Mouse (Mus musculus) left cerebral cortex, postnatal 10 days (tissue): Measurements from ENCODE around the gene Pinlyp. TPM values are rescaled to one million over a fixed set of nuclear protein-coding genes. Genes with fewer than 3 reads are reported as not detected.

Experiments
- DNase-seq, 2 experiments: peaks; one replicate each; pipeline ENCODE4 v3.0.0; 2021 to 2022; ENCODE audit warnings: low spot score in 2 of 2, mixed read lengths in 1 of 2; ENCODE audit errors: extremely low spot score in 1 of 2
- intact Hi-C: fragments of 180-260 bp; cut with DNase I; formaldehyde crosslinking; loops from one replicate; pipeline ENCODE4 v1.15.1; 2025
- total RNA-seq, 2 experiments: library from RNA; stranded (reverse); gene quantifications; 2 replicates each; pipeline ENCODE4 v1.2.3; 2021

The Pinlyp gene
- total RNA-seq, 2 experiments from 2014 or later = not detected

DNA sequence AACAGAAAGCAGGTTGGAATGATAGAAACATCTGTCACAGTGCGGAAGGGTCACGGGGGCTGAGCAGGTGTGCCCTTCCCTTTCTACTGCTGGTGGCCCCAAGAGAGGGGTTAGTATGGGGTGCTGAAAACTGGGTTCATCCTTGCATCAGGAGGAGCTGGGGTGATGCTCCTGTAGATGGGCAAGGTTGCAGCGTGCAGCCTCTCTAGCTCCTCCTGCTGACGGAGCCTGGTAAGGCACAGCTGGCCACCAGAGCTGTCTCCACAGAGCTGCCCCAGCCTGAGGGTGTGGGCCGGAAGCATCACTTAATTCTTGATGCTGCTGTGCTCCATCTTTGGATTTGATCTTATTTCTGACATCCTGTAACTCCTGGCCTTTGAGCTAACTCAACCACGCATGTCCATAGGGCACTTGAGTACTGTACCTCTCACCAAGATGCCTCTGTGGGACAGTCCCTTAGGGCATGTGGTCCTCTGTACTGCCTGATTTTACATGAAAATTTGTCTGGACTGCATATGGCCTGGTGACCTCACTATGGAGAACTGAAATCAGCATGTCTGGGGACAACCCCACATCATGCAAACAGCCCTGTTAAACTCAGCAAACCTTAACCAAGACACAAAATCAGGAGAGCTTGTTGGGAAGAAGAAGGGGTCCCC lies 18.8 kb upstream of the Pinlyp start:
- peak in 1 of 2 experiments; percentile 78 for DNase-seq
- intact Hi-C loops = no loop called here

DNA sequence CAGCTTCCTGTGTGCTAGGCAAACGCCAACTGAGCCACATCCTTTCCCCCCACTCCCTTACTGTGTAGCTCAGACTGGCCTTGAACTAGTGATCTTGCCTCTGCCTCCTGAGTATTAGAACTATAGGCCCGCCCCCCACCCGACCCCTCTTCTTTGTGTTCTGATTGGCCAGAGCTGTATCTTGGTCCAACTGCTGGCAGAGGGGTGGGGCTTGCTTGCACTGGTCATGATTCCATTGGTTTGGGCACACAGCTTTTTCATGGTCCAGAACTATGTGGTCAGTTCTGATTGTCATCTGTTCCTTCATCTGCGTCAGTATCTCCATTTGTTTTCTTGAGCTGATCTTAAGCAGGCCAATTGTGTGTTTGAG lies 17.9 kb upstream of the Pinlyp start:
- no peak for DNase-seq
- intact Hi-C loops = no loop called here

DNA sequence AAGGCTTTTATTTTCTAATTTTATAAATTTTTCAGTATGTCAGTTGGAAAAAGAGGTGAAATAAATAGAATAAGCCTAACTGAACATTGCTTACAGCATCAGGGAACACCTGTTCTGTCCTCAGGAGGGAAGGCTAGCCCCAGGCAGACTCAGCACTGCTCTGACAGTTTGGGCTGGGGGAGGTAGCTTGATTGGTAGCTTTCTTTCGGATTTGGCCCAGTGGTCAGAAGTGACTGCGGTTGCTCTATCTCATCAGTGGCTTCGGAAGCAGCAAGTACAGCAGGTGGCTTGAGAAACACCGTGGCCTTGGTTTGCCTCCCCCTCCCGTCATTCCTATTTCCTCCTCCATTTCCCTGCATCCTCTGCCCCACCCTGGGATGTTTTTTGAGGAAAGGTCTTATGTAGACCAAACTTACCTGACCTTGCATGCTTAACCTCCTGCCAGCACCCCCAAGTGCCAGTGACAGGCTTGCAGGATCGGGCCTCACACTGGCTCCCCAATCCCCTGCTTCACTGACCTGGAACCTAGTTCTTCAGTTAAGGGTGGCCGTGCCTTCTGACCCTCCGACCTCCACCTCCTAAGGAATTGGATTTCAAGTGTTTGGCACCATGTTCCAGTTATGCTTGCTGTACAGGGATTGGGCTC lies 17.4 kb upstream of the Pinlyp start:
- DNase-seq = no peak
- intact Hi-C loops = no loop called here

DNA sequence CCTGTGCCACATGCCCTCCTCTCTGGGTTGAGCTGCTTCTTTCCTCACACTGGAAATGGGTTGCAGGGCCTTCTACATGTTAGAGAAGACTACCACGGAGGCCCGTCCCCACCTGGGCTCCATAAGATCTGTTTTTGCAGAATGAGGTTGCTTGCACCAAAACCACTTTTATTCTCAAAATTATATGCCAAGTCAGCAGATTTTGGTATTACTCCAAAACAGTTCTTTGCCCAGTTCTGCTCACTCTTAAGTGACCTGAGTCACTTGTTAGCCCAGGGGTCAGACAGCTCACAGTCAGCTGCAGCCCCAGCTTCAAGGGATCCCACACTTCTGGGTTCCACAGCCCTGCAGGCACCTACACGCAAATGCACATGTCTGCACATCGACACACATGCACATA lies 15.5 kb upstream of the Pinlyp start:
- DNase-seq = no peak
- intact Hi-C loops = no loop called here

DNA sequence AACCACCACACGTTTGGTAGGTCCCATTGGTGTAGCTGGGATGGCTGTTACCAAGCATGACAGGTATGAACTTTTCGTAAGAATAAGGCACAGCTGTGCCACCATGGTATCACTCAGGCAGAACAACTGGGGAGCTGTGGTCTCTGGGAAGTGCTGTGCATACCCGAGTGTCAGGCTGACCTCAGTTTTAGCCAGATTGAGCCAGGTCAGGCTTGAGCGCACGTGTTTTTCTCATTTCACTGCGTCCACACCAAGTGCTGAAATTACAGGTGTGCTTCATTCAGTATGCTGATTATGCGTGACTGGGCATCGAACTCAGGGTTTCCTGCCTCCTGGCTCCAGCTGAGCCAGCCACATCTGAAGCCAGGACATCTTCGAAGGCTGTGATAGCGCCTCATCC lies 9.9 kb upstream of the Pinlyp start:
- DNase-seq = no peak
- intact Hi-C loops = no loop called here

DNA sequence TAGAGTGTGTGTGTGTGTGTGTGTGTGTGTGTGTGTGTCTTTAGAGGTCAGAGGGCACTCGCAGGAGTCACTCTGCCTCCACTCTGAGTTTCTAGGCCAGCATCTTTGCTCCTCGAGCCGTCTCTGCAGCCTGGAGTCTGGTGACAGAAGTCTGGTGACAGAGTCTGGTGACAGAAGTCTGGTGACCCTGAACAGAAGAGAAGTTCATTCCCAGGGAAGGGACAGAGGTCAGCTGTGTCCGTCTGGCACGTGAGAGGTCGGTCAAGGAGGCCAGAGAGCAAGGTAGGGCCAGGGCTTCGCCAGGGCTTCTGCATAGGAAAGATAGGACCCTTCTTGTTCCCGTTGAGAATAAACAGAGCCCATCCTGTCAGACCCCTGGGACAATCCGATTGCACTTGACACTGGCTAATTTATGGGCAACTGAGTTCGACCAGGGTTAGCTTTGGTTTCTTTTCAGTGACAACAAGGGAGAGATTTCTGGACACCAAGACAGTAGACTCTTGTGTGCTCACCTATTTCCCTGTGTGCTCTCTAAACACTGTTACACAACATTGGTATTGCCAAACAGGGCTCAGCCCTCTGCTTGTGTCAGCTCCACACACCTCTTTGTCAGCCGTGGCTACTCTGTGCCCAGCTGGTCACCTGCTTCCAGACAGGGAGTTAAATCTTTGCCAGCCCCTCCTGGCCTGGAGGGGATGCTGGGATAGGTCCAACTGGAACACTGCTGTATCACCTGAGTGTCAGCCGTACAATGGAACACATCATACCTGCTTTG lies 6.3 kb upstream of the Pinlyp start:
- intact Hi-C loops = no loop called here
- no peak for DNase-seq

DNA sequence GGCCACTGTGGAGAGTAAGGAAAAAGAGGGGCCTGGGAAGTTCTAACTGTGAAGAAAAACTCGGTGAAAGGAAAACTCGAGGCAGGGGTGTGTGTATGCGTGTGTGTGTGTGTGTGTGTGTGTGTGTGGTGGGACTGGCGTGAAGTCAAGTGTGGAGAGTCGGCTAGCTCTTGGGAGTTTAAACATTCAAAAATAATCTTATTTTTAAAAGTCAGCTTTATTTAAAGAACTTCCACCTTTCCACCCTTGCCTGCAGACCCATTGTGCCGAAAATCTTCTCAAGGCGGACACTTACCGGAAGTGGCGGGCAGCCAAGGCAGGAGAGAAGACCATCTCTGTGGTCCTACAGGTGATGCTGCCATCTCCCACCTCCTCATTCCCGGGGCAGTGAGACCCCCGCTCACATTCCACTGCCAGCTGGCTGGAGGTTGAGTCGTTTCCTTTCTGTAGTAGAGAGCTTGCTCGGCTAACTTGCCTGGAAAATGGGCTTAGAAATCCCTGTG lies 1.7 kb upstream of the Pinlyp start:
- intact Hi-C loops = no loop called here
- no peak for DNase-seq

DNA sequence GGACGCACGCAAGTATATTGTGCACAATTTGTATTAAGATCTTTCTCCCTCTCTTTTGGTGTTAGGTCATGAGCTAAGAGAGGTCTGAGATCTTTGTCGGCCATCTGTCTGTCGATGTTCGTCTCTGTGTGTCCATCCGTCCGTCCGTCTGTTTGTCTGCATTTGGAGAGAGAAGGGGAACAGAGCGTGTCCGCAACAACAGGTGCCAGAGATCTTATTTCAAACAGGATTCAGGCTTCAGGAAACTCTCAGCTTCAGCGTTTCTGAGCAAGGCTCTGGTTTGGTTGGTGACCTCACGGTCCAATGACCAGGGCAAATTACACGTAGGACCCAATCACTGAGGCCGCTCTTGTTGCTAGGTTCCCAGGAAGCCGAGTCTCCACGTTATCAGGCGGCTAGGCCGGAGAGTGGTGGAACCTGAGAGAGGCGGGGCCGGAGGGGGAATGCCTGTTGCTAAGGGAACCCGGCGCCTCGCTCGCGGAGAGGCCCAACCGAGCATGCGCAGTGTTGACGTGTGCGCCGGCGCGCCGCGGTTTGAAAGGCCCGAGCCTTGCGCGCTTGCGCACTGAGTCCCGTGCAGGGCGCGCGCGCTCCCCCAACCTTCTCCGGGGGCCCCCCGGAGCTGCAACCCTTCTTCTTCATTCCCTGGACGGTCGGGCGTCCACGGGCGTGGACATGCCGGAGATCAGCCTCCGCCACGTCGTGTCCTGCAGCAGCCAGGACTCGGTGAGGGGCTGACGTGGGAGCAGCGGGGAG lies 894 bp upstream of the Pinlyp start:
- intact Hi-C loops = no loop called here
- peak; percentile 99 to 100 for DNase-seq

DNA sequence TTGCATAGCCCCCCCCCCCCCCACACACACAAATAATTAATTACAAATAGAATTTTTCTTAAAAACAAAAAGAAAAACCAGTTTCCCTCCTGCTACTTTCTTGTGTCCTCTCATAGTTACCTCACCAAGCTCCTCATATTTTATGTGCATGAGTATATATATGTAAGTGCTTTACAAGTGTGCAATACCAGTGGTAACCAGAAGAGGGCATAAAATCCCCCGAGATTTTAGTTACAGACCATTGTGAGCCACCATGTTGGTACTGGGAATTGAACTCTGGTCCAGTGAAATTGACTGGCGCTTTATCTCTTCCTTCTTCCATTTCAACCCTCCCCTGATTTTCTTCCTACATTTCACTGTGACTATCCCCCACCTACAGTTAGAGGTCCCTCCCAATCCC lies 1.4 kb downstream of the Pinlyp start:
- intact Hi-C loops = no loop called here
- DNase-seq = no peak

DNA sequence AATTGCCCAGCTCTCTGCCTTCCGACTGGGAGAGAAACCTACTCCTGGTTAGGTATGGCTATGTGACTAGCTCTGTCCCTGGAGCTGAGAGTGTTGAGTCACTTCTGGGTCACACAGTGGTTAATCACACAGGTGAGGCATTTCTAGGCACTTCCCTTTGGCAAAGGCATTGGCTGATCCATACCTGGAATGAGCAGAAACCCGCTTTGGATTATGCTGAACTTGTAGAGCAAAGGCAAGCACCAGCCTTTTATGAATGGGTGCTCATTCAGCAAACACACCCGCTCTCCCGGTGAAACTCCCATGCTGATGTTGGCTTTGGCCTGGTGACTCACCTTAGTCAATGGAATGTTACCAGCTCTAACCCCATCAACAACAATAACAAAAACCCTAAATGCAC lies 6.2 kb downstream of the Pinlyp start:
- DNase-seq = no peak
- intact Hi-C loops = no loop called here

DNA sequence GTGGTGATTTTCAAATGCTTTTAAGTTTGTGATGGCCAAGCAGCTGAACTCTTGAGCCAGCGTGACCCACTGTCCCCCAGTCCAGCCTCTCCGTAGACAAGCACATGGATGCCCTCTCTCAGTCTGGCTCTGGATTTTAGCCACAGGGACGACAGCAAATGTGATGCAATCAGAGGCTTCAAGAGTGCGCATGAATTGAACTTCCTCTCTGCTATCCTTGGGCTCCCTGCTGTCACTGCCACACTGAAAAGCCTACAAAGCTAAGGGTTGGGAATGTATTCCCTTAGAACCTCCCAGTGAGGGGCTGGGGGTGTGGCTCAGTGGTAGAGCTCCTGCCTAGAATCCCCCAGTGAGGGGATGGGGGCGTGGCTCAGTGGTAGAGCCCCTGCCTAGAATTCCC lies 7.2 kb downstream of the Pinlyp start:
- intact Hi-C loops = no loop called here
- no peak for DNase-seq

DNA sequence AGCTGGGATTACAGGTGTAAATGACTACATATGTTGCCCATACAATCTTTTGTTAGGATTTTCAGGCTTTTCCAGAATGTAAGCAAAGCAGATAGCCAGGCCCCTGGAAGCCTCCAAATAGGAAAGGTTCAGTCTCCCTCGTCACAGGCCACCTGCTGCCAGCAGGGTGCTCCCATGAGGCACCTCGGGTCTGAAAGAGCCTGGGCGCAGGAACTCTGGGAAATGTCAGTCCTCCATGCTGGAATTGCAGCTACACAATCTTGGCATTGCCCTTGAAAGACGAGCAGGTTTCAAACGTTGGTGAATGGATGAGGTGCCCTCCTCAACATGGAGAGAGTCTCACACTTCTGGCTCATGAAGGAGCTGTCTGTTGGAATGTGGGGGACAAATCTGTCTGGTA lies 7.8 kb downstream of the Pinlyp start:
- peak in 1 of 2 experiments; percentile 46 for DNase-seq
- intact Hi-C loops = no loop called here

DNA sequence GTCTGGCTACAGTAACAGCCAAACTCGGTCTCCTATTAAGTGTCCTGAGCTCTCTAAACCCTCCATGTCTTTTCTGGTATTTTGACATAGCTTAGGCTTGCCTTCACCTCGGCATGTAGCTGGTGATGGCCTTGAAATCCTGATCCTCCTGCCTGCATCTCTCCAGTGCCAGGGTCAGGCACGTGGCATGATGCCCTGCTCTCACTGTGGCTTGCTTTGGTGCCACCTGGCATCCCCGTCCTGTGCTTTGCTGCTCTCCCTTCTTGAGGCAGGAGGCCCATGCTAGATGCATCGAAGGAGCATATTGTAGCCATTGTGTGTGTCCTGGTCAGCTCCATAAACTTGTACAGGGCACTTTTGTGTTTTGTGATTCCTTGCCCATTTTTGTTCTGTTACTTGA lies 8.3 kb downstream of the Pinlyp start:
- no peak for DNase-seq
- intact Hi-C loops = no loop called here

DNA sequence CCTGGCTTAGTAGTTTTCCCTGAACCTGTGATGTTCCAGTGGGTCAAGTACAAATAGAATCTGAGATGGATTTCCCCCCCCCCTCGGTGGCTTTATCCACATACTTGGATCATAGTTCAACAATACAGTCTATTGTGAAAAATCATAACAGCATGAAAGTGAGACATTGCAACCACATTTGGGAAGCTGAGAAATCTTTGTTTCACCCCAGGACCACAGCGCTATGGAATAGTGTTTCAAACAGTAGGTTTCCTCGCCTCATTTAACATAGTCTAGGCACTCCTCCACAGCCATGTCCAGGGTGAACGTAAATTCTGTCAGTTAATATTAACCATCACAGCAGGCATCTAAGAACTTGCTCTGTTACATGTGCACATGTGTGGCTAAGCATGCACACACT lies 8.8 kb downstream of the Pinlyp start:
- no peak for DNase-seq
- intact Hi-C loops = no loop called here

DNA sequence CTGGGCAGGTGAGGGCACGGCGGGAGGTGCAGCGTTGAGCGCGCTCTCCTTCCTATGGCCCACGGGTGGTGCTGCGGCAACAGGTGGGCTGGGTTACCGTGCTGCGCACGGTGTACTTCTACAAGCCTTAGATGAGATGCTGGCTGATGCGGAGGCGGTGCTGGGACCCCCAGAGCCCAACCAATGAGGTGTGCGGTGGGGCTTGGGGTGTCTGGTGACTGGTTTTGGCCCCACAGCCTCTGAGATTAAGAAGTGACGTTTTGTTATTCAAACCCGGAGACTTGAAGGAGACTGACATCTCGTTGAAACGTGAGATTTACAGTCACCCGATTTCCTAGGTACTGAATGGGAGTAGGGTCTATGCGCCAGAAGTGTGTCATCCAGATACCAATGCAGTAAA lies 11.6 kb downstream of the Pinlyp start:
- no peak for DNase-seq

DNA sequence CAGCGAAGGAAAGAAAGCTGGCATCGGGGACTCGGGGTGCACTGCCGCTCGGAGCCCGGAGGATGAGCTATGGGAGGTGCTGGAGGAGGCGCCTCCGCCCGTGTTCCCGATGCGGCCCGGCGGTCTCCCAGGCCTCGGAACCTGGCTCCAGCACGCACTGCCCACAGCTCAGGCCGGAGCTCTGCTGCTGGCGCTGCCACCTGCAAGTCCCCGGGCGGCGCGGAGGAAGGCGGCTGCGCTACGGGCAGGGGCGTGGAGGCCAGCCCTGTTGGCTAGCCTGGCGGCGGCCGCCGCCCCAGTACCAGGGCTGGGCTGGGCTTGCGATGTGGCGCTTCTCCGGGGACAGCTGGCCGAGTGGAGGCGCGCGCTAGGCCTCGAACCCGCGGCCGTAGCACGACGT lies 12.1 kb downstream of the Pinlyp start:
- intact Hi-C loops = no loop called here
- no peak for DNase-seq

More for the DNA sequence above, 11.6 kb downstream of the Pinlyp start:
- intact Hi-C loops = no loop called here

DNA sequence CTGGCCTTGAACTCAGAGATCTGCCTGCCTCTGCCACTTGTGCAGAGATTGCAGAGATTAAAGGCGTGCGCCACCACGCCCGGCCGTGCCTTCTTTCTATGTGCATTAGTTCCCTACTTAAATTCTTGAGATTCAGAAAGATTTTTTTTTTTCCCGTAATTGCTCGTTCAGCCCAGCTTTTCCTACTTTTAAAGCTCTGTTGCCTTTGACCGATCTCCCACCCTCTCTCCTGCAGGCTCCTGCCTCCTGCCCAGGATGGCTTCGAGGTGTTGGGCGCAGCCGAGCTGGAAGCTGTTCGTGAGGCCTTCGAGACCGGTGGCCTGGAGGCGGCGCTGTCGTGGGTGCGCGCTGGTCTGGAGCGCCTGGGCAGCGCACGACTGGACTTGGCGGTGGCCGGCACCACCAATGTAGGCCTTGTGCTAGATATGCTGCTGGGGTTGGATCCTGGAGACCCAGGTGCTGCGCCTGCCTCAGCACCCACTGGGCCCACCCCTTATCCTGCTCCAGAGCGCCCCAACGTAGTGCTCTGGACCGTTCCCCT lies 12.8 kb downstream of the Pinlyp start:
- intact Hi-C loops = no loop called here
- no peak for DNase-seq

DNA sequence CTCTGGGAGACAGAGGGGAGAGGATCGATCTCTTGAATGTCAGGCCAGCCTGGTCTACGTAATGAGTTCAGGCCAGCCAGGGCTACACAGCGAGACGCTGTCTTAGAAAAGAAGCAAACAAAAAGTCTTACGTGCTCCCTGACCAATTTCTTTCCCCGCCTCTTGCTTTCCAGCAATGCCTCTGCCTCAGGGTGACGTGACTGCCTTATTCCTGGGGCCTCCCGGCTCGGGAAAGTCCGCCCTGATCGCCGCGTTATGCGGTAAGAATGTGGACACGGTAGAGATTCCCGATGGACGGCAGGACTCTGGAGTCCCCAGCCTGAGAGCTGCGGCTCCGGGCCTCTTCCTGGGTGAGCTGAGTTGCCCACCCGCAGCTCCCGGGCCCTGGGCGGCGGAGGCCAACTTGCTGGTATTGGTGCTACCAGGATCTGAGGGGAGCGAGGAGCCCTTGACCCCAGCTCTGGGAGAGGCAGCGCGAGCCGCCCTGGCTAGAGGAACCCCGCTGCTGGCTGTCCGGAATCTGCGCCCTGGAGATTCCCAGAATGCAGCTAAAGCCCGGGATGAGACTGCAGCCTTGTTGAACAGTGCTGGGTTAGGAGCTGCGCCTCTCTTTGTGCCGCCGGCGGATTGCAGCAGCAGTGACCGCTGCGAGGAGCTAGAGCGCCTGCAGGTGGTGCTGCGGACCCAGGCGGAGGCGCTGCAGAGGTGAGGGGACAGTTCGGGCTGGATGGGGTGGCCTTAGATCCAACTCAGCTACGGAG lies 14.5 kb downstream of the Pinlyp start:
- intact Hi-C loops = no loop called here
- peak in 1 of 2 experiments; percentile 88 for DNase-seq
